ENCODE assay signal across 8 mouse cellular contexts in the genomic region with DNA sequence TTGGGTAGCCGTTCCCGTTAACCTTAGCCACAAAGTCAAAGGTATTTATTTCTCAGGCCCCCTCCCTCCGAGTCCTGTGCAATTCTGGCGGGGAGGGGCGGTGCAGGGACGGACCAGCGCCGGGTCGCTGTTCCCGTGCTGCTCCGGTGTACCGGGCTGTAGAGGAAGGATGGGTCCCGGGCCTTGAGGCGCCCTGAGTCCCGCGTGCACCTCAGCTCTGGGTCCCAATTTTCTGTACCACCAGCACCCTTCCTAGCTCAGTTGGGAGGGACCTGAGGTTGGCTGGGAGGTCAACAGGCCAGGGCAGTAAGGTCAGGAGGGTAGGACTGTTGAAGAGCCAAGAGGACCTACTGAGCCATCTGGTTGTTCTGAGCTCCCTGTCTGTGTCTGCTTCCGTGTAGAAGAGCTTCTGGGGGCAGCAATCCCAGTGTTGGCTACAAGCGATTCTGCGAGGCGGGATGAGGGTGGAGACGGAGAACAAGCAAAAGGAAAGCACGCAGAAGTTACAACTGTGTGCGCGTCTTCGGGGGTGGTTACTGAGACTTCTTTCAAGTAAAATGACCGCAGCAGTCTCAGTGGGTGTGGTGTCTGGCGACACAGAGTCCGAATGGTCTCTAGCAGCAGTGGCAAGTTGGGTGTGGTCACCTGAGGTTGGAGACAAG. TPM values are rescaled to one million over a fixed set of nuclear protein-coding genes. Genes with fewer than 3 reads are reported as not detected.
DNase-seq lines count a peak whose midpoint lies in the region; ATAC-seq and TF ChIP-seq lines count a peak whose summit lies in the region.

No protein-coding gene starts in this region.

- TF ChIP-seq EP300 in liver, postnatal 0 days (IDR thresholded peaks at IDR 0.05; ENCODE audit: low read depth) = no peak

- peak overlapping the region; percentile 49 to 84 for H3K27ac ChIP-seq in heart, embryonic 14.5 days (replicated peaks in 1 of 2; ENCODE audit: control insufficient read depth in 1 of 2, insufficient read depth in 1 of 2, low read depth in 2 of 2, low read length in 2 of 2)
- peak overlapping the region; percentile 80 for H3K27ac ChIP-seq in forebrain, embryonic 12.5 days
- peak overlapping the region; percentile 3; the same call in 1 of the 2 replicates for H3K27ac ChIP-seq in kidney, embryonic 14.5 days (ENCODE audit: low read depth, low read length)
- peak overlapping the region; percentile 91 for H3K27ac ChIP-seq in liver, postnatal 0 days (ENCODE audit: low read depth)
- H3K27ac ChIP-seq in neural tube, embryonic 12.5 days = peak overlapping the region; percentile 77; the same call in 1 of the 2 replicates

- DNase-seq in heart, postnatal 10 days = no peak
- DNase-seq in R1 (ENCODE audit: low read depth, low spot score) = peak; percentile 37
- DNase-seq in liver, postnatal 0 days = no peak
- no peak for DNase-seq in cerebellum, adult 8-10 months

- intact Hi-C loops in heart, postnatal 10 days (cut with DNase I) = loop anchor here (2.0 kb wide), 1 partner anchor 25 kb away; a partner anchor contains a TSS

- H3K4me2 ChIP-seq in heart, embryonic 14.5 days (ENCODE audit: low read length) = peak overlapping the region; percentile 92
- peak overlapping the region; percentile 90 for H3K4me2 ChIP-seq in forebrain, embryonic 12.5 days
- peak overlapping the region; percentile 51 for H3K4me2 ChIP-seq in kidney, embryonic 14.5 days (replicated peaks; ENCODE audit: low read depth, low read length)
- H3K4me2 ChIP-seq in liver, postnatal 0 days (ENCODE audit: low read depth, low read length) = peak overlapping the region; percentile 88
- H3K4me2 ChIP-seq in neural tube, embryonic 12.5 days (replicated peaks) = peak overlapping the region; percentile 76

- H3K4me3 ChIP-seq in heart, embryonic 14.5 days (ENCODE audit: control insufficient read depth in 1 of 2, insufficient read depth in 1 of 2, low read depth in 1 of 2, low read length in 2 of 2) = peak overlapping the region; percentile 80 to 81
- peak overlapping the region; percentile 72 for H3K4me3 ChIP-seq in forebrain, embryonic 12.5 days (replicated peaks)
- peak overlapping the region; percentile 76 for H3K4me3 ChIP-seq in kidney, embryonic 14.5 days (ENCODE audit: low read length)
- H3K4me3 ChIP-seq in liver, postnatal 0 days (ENCODE audit: low read depth, low read length) = peak overlapping the region; percentile 64
- peak overlapping the region; percentile 61 for H3K4me3 ChIP-seq in neural tube, embryonic 12.5 days

- peak overlapping the region; percentile 88 for H3K9ac ChIP-seq in heart, embryonic 14.5 days (ENCODE audit: low read length)
- H3K9ac ChIP-seq in forebrain, embryonic 12.5 days = peak overlapping the region; percentile 82
- peak overlapping the region; percentile 75 for H3K9ac ChIP-seq in kidney, embryonic 14.5 days (ENCODE audit: low read depth, low read length)
- peak overlapping the region; percentile 65 for H3K9ac ChIP-seq in liver, postnatal 0 days (replicated peaks)
- H3K9ac ChIP-seq in neural tube, embryonic 12.5 days = peak overlapping the region; percentile 78

- peaks cover 0 to 11% of the 10 kb centered on the region in 2 experiments; a peak in 1 of 4 replicates for H3K4me1 ChIP-seq in heart, embryonic 14.5 days (ENCODE audit: control insufficient read depth in 2 of 2, insufficient read depth in 2 of 2, low read length in 2 of 2)
- H3K4me1 ChIP-seq in forebrain, embryonic 12.5 days = peaks cover 18% of the 10 kb centered on the region
- H3K4me1 ChIP-seq in kidney, embryonic 14.5 days (ENCODE audit: control insufficient read depth, insufficient read depth, low read length) = peaks cover 7% of the 10 kb centered on the region
- H3K4me1 ChIP-seq in liver, postnatal 0 days (ENCODE audit: insufficient read depth) = peaks cover 17% of the 10 kb centered on the region
- peaks cover 13% of the 10 kb centered on the region for H3K4me1 ChIP-seq in neural tube, embryonic 12.5 days

- ATAC-seq in heart, embryonic 14.5 days (ENCODE audit: insufficient number of reproducible peaks, insufficient read depth, low FRiP score, low read depth) = peak; percentile 64
- peak; percentile 84 for ATAC-seq in forebrain, embryonic 12.5 days (ENCODE audit: low FRiP score)
- peak; percentile 82 for ATAC-seq in kidney, embryonic 14.5 days (ENCODE audit: low FRiP score, low TSS enrichment)
- no peak for ATAC-seq in liver, postnatal 0 days
- ATAC-seq in neural tube, embryonic 12.5 days (ENCODE audit: low FRiP score, low read depth) = peak; percentile 81

- peaks cover 9% of the 10 kb centered on the region for H3K9me3 ChIP-seq in heart, embryonic 14.5 days (ENCODE audit: control insufficient read depth, low read length)
- peaks cover 7% of the 10 kb centered on the region for H3K9me3 ChIP-seq in forebrain, embryonic 12.5 days
- peaks cover 11% of the 10 kb centered on the region for H3K9me3 ChIP-seq in kidney, embryonic 14.5 days (ENCODE audit: control insufficient read depth, low read length)
- H3K9me3 ChIP-seq in liver, postnatal 0 days (ENCODE audit: low read length) = no peaks in the 10 kb centered on the region
- H3K9me3 ChIP-seq in neural tube, embryonic 12.5 days = peaks cover 12% of the 10 kb centered on the region

- TF ChIP-seq CTCF in liver, postnatal 0 days (IDR thresholded peaks at IDR 0.05; ENCODE audit: low read depth) = no peak

- no peaks in the 10 kb centered on the region for H3K27me3 ChIP-seq in heart, embryonic 14.5 days (ENCODE audit: control insufficient read depth, insufficient read depth, low read length)
- H3K27me3 ChIP-seq in forebrain, embryonic 12.5 days = no peaks in the 10 kb centered on the region
- no peaks in the 10 kb centered on the region for H3K27me3 ChIP-seq in kidney, embryonic 14.5 days (ENCODE audit: control insufficient read depth, insufficient read depth, low read length)
- no peaks in the 10 kb centered on the region for H3K27me3 ChIP-seq in liver, postnatal 0 days (ENCODE audit: insufficient read depth, low read length)
- H3K27me3 ChIP-seq in neural tube, embryonic 12.5 days (replicated peaks) = no peaks in the 10 kb centered on the region

- 1% methylated on average over 27 of the region's 28 CpGs for WGBS in heart, embryonic 14.5 days
- WGBS in forebrain, embryonic 12.5 days = 1% methylated on average over 28 of the region's 28 CpGs
- 1% methylated on average over 27 of the region's 28 CpGs for WGBS in kidney, embryonic 14.5 days
- WGBS in liver, postnatal 0 days (ENCODE audit: insufficient replicate concordance) = 2% methylated on average over 28 of the region's 28 CpGs
- under 1% methylated on average over 28 of the region's 28 CpGs for WGBS in neural tube, embryonic 12.5 days

- H3K36me3 ChIP-seq in heart, embryonic 14.5 days (ENCODE audit: control insufficient read depth, insufficient read depth, low read length) = peaks cover 34% of the 10 kb centered on the region
- peaks cover 30% of the 10 kb centered on the region for H3K36me3 ChIP-seq in forebrain, embryonic 12.5 days (replicated peaks)
- peaks cover 28% of the 10 kb centered on the region for H3K36me3 ChIP-seq in kidney, embryonic 14.5 days (ENCODE audit: control insufficient read depth, insufficient read depth, low read length)
- peaks cover 14% of the 10 kb centered on the region for H3K36me3 ChIP-seq in liver, postnatal 0 days (replicated peaks; ENCODE audit: insufficient read depth, low read length)
- peaks cover 30% of the 10 kb centered on the region for H3K36me3 ChIP-seq in neural tube, embryonic 12.5 days

RNA-seq across cellular contexts. Expression of a gene that starts 0.3 kb away (rescaled TPM):
- 5.4 and 6.3 TPM in 2 replicates for polyA plus RNA-seq in heart, embryonic 14.5 days (2014; fragmentation: Nextera tagmentation; extraction: Ambion mirVana)
- 1 to 10 TPM; 5.8 to 5.9 TPM for total RNA-seq in heart, postnatal 10 days (2021)
- polyA plus RNA-seq in forebrain, embryonic 12.5 days (2016; fragmentation: Nextera tagmentation; extraction: Ambion mirVana) = 13.4 and 14.9 TPM in 2 replicates
- polyA plus RNA-seq in kidney, embryonic 14.5 days (2014; fragmentation: Nextera tagmentation; extraction: Ambion mirVana) = 5.7 and 6.6 TPM in 2 replicates
- 0.93 and 1.8 TPM in 2 replicates for polyA plus RNA-seq in liver, postnatal 0 days (2015; fragmentation: Nextera tagmentation; extraction: Ambion mirVana)
- 13.8 TPM in 2 replicates for polyA plus RNA-seq in neural tube, embryonic 12.5 days (2016; fragmentation: Nextera tagmentation; extraction: Ambion mirVana)

RNA-seq across cellular contexts. Expression of a gene that starts 8.5 kb away (rescaled TPM):
- polyA plus RNA-seq in heart, embryonic 14.5 days (2014; fragmentation: Nextera tagmentation; extraction: Ambion mirVana) = 0.84 TPM in 1 of 2 replicates, not detected in the other
- 1 to 10 TPM in 1 of 2 experiments, not detected in 1; 5.4 TPM for total RNA-seq in heart, postnatal 10 days (2021)
- polyA plus RNA-seq in forebrain, embryonic 12.5 days (2016; fragmentation: Nextera tagmentation; extraction: Ambion mirVana) = not detected in 2 replicates
- 0.77 TPM in 1 of 2 replicates, not detected in the other for polyA plus RNA-seq in kidney, embryonic 14.5 days (2014; fragmentation: Nextera tagmentation; extraction: Ambion mirVana)
- not detected in 2 replicates for polyA plus RNA-seq in liver, postnatal 0 days (2015; fragmentation: Nextera tagmentation; extraction: Ambion mirVana)
- polyA plus RNA-seq in neural tube, embryonic 12.5 days (2016; fragmentation: Nextera tagmentation; extraction: Ambion mirVana) = not detected in 2 replicates

RNA-seq across cellular contexts. Expression of a gene that starts 8.5 kb away (rescaled TPM):
- polyA plus RNA-seq in heart, embryonic 14.5 days (2014; fragmentation: Nextera tagmentation; extraction: Ambion mirVana) = 23.4 and 25.4 TPM in 2 replicates
- 10 to 100 TPM; 24.3 to 27.7 TPM for total RNA-seq in heart, postnatal 10 days (2021)
- 46.7 and 50.0 TPM in 2 replicates for polyA plus RNA-seq in forebrain, embryonic 12.5 days (2016; fragmentation: Nextera tagmentation; extraction: Ambion mirVana)
- 32.6 and 47.0 TPM in 2 replicates for polyA plus RNA-seq in kidney, embryonic 14.5 days (2014; fragmentation: Nextera tagmentation; extraction: Ambion mirVana)
- polyA plus RNA-seq in liver, postnatal 0 days (2015; fragmentation: Nextera tagmentation; extraction: Ambion mirVana) = 14.4 and 14.8 TPM in 2 replicates
- 42.6 and 44.0 TPM in 2 replicates for polyA plus RNA-seq in neural tube, embryonic 12.5 days (2016; fragmentation: Nextera tagmentation; extraction: Ambion mirVana)

RNA-seq across cellular contexts. Expression of a gene that starts 12.8 kb away (rescaled TPM):
- polyA plus RNA-seq in heart, embryonic 14.5 days (2014; fragmentation: Nextera tagmentation; extraction: Ambion mirVana) = 1.3 TPM in 1 of 2 replicates, not detected in the other
- total RNA-seq in heart, postnatal 10 days (2021) = not detected
- polyA plus RNA-seq in forebrain, embryonic 12.5 days (2016; fragmentation: Nextera tagmentation; extraction: Ambion mirVana) = not detected in 2 replicates
- not detected in 2 replicates for polyA plus RNA-seq in kidney, embryonic 14.5 days (2014; fragmentation: Nextera tagmentation; extraction: Ambion mirVana)
- polyA plus RNA-seq in liver, postnatal 0 days (2015; fragmentation: Nextera tagmentation; extraction: Ambion mirVana) = not detected in 2 replicates
- polyA plus RNA-seq in neural tube, embryonic 12.5 days (2016; fragmentation: Nextera tagmentation; extraction: Ambion mirVana) = not detected in 2 replicates

RNA-seq across cellular contexts. Expression of a gene that starts 24.4 kb away (rescaled TPM):
- 0.82 and 1.1 TPM in 2 replicates for polyA plus RNA-seq in heart, embryonic 14.5 days (2014; fragmentation: Nextera tagmentation; extraction: Ambion mirVana)
- under 1 TPM; 0.50 to 0.89 TPM for total RNA-seq in heart, postnatal 10 days (2021)
- polyA plus RNA-seq in forebrain, embryonic 12.5 days (2016; fragmentation: Nextera tagmentation; extraction: Ambion mirVana) = 1.2 and 1.6 TPM in 2 replicates
- polyA plus RNA-seq in kidney, embryonic 14.5 days (2014; fragmentation: Nextera tagmentation; extraction: Ambion mirVana) = 0.90 and 1.4 TPM in 2 replicates
- 0.16 and 0.20 TPM in 2 replicates for polyA plus RNA-seq in liver, postnatal 0 days (2015; fragmentation: Nextera tagmentation; extraction: Ambion mirVana)
- 4.1 and 4.6 TPM in 2 replicates for polyA plus RNA-seq in neural tube, embryonic 12.5 days (2016; fragmentation: Nextera tagmentation; extraction: Ambion mirVana)

Comparison
In these comparisons a context has a peak if more than half of its experiments do, and no peak if none do; other contexts are left out.
1. H3K27ac ChIP-seq: peak in every context shown above with its lines; median percentile 91 in liver, postnatal 0 days; 80 in forebrain, embryonic 12.5 days; 77 in neural tube, embryonic 12.5 days; 66 in heart, embryonic 14.5 days; 3 in kidney, embryonic 14.5 days.